Mouse (Mus musculus): ENCODE measurements at regions not wholly inside any gene's neighbourhood (a gene's known extent, or its start where the extent isn't known, plus 50 kb on each side); places are given as distances from the start of the nearest gene placed in this dataset.

DNA sequence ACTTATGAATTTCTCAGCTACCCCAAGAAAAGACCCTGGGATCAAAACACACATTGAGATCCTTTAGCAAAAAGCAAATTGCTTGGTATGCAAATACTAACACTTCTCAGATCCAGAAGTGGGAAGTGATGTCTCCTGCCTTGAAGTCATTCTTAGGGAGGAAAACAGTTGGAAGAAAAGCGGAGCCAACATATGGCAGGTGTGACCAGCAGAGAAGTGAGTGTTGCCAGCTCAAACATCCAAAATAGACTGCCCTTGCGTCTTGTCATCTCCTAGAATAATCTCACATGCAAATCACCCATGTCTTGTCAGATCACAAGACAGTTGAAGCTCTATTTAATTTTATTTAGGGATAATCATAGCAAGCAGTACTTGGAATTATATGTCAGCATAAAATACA, 757.8 kb downstream of the Galc start:
- TF ChIP-seq POLR2A (IDR thresholded peaks at IDR 0.05; ENCODE audit: insufficient read depth, low read depth, low read length) (no peak), CTCF (IDR thresholded peaks at IDR 0.05) (no peak)
